Mouse (Mus musculus) cerebellum, adult 2 months (tissue): ENCODE data around the gene Cldn12. TPM values are rescaled to one million over a fixed set of nuclear protein-coding genes. Genes with fewer than 3 reads are reported as not detected.

ENCODE experiments used
- DNase-seq, 2 experiments: peaks; one replicate each; pipeline ENCODE4 v3.0.0; 2021
- H3K27ac ChIP-seq: fragments of 200-500 bp; 2 replicates; pipeline ENCODE4 v1.5.1; 2012; ENCODE audit warnings: low read length, control low read depth, inconsistent platforms; ENCODE audit not compliant: insufficient read depth
- H3K27me3 ChIP-seq: fragments of 200-500 bp; 2 replicates; pipeline ENCODE4 v1.6.1; 2012; ENCODE audit warnings: inconsistent platforms, mild to moderate bottlenecking, low read length, moderate library complexity; ENCODE audit not compliant: control insufficient read depth, insufficient read depth
- H3K4me1 ChIP-seq: fragments of 200-500 bp; 2 replicates; pipeline ENCODE4 v1.6.1; 2011; ENCODE audit warnings: low read length; ENCODE audit not compliant: control insufficient read depth, insufficient read depth
- H3K4me3 ChIP-seq: fragments of 200-500 bp; replicated peaks from 2 replicates; pipeline ENCODE3; 2011; ENCODE audit warnings: mild to moderate bottlenecking, low read depth, low read length, control low read depth; ENCODE audit not compliant: insufficient read depth
- CTCF ChIP-seq: fragments of 200-500 bp; IDR thresholded peaks from 2 replicates; pipeline ENCODE4 v1.5.1; 2011; ENCODE audit warnings: low read depth, mild to moderate bottlenecking, control low read depth, low read length, moderate library complexity, borderline replicate concordance; ENCODE audit not compliant: insufficient read depth
- POLR2A ChIP-seq: fragments of 200-500 bp; IDR thresholded peaks from 2 replicates; pipeline ENCODE4 v1.6.1; 2011; ENCODE audit warnings: low read length, control low read depth, borderline replicate concordance; ENCODE audit not compliant: insufficient read depth
- WGBS: fragments of 180-500 bp; shearing (Covaris S2); methylation state at CpG from one replicate; pipeline ENCODE4 v1.1.7; 2018; 5-methylcytosine and 5-hydroxymethylcytosine counted together
- polyA plus RNA-seq: library from polyadenylated mRNA; depleted of rRNA; stranded (reverse); fragments of >200 nt; gene quantifications from 2 replicates; pipeline ENCODE4 v1.2.3, GENCODE M21; 2012; rRNA removed

The Cldn12 gene
- polyA plus RNA-seq, 1 experiment: 45.0 TPM

DNA sequence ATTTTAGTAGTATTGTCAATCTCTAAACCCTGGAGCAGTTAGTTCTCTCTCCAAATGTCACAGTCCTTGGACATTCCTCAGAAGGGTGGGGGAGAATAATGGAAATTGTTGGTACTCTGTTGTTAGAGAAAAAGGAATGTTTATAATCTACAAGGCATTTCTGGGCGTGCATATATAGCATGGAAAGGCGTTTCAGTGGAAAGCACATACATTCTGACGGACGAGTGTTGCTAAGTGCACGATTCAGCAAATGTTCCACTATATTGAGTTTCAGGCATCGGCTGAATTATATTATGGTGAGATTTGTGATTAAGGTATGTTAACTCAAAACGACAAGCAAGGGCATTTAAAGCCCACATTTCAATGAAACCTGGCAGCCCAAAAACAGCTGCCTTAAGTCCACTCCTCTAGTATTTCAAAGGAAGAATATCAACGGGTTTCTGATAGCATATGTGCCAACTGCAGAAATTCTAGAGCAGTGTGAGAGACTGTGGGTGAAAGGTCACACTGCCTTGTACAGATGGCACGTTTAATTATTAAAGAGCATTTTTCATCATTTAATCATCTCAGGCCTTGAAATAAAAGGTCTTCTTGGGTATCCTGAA is 31.4 kb downstream of the Cldn12 start:
- no peaks in the 10 kb centered on the region for H3K27me3 ChIP-seq
- 75% methylated on average over 9 of the region's 9 CpGs for WGBS
- TF ChIP-seq CTCF (no peak), POLR2A (no peak)

DNA sequence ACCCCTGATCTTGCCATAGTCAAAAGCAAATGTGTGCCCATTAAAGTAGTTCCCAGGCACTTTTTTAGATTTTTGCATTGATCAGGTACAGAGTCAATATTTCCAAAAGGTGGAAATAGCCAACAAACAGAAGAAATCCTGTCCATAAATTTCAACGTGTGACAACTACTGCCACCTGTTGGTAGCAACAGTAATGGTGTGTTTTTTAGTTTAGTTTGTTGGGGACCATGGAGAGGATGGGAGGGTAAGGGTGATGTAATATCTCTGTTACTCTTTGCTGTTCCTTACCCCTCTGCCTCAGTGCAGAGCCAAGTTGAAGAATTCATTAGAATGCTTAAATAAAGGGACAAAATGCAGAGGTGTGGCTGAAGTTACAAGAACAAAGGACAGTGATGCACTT is 33.1 kb downstream of the Cldn12 start:
- H3K27ac ChIP-seq: no peak overlapping the region
- no peak overlapping the region for H3K4me3 ChIP-seq
- no peaks in the 10 kb centered on the region for H3K4me1 ChIP-seq
- TF ChIP-seq CTCF (peak; percentile 26; the same call in 1 of the 2 replicates), POLR2A (no peak)
- WGBS: 4% methylated on average over 1 of the region's 1 CpGs
- H3K27me3 ChIP-seq: no peaks in the 10 kb centered on the region
- DNase-seq: no peak

More for the DNA sequence above, 31.4 kb downstream of the Cldn12 start:
- H3K4me3 ChIP-seq: no peak overlapping the region
- H3K4me1 ChIP-seq: no peaks in the 10 kb centered on the region
- no peak overlapping the region for H3K27ac ChIP-seq
- DNase-seq: no peak

DNA sequence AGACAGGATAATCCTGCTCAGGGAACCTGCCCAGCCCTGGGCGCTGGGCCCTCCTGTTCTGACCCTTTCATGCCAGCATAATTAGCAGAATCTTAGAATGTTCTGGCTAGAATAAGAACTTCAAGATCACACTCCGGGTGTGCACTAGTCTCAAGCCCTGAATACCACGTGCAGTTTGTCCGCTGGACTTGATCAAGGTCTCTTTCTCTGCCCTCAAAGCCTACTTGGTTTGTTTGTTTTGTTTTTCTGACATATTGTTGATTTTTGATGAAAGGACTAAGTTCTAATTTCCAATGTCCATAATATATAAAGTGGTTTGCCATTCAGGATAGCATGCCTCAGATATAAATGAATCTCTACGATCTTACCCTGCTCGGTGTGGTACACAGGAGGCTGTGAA is 35.7 kb downstream of the Cldn12 start, which contains the start of gene 1700015F17Rik:
TSS of gene 1700015F17Rik (minus strand) at position 101 of the 400 bp plus-strand sequence.
- Histone ChIP-seq H3K27ac (no peak within 1 kb of the TSS), H3K27me3 (no peaks in the 10 kb centered on the region), H3K4me1 (no peaks in the 10 kb centered on the region), H3K4me3 (no peak within 1 kb of the TSS)
- TF ChIP-seq CTCF: no peak
- no peak for TF ChIP-seq POLR2A
- DNase-seq: no peak
- 64% methylated on average over 6 of the region's 6 CpGs for WGBS

DNA sequence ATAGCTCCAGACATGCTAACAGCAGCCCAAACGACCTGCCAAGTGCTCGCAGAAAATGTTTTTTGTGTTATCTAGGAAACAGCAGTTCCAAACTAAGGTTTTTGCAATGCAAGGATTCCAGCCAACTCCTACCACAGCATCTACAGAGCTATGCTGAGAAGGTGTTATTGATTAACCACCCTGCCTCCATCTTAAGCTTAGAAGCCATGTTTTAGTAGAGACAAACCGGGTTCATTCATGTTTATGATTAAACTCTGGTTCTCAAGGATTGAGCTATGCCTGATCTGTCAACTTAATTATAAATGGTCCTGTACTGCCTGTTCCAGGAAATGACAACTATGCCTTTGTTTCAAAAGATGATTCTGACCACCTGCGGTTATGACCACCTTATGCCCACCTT is 38.6 kb downstream of the Cldn12 start:
- no peak for TF ChIP-seq POLR2A
- no peak for TF ChIP-seq CTCF
- WGBS: 88% methylated on average over 4 of the region's 4 CpGs
- no peaks in the 10 kb centered on the region for H3K4me1 ChIP-seq

DNA sequence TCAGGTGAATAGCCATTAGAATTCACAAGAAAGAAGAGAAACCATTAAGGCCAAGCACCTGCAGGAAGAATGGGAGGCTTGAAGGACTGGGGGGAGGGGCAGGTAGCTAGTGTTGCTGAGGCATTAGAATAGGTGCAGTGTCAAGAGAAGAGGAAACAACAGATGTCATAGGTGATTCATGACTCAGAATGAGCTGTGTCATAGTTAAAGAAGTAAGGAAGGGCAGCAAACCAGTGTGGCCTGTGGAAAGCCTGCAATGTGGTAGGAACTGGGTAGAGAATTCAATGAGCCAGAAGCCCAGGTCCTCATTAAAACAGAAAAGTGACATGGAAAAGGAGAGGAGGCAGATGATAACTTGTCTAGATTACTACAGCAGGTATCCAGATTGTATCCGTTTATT is 49.5 kb downstream of the Cldn12 start:
- no peak overlapping the region for H3K4me3 ChIP-seq
- H3K4me1 ChIP-seq: no peaks in the 10 kb centered on the region
- no peak for DNase-seq
- no peak for TF ChIP-seq CTCF
- TF ChIP-seq POLR2A: no peak
- no peaks in the 10 kb centered on the region for H3K27me3 ChIP-seq
- H3K27ac ChIP-seq: no peak overlapping the region
- WGBS: 82% methylated on average over 1 of the region's 1 CpGs

More for the DNA sequence above, 38.6 kb downstream of the Cldn12 start:
- Histone ChIP-seq H3K27ac (no peak overlapping the region), H3K4me3 (no peak overlapping the region), H3K27me3 (no peaks in the 10 kb centered on the region)
- no peak for DNase-seq

Other genes starting within 250 kb of the Cldn12 start
- 40.4 and 48.5 TPM in 2 replicates for gene Cdk14, start 94.6 kb downstream of the Cldn12 start, polyA plus RNA-seq
- gene 1700015F17Rik, start 35.8 kb downstream of the Cldn12 start, polyA plus RNA-seq: 0.22 and 0.49 TPM in 2 replicates
- 9.0 and 9.2 TPM in 2 replicates for gene Gtpbp10, start 44.6 kb upstream of the Cldn12 start, polyA plus RNA-seq
- gene Gm8773, start 58.8 kb upstream of the Cldn12 start, polyA plus RNA-seq: 0.27 TPM in 1 of 2 replicates, not detected in the other
- 10.3 and 11.2 TPM in 2 replicates for gene Cfap69, start 149.3 kb upstream of the Cldn12 start, polyA plus RNA-seq
- gene Steap2, start 179.6 kb upstream of the Cldn12 start, polyA plus RNA-seq: 36.9 and 40.7 TPM in 2 replicates
- gene Steap1, start 234.4 kb upstream of the Cldn12 start, polyA plus RNA-seq: 1.3 and 3.3 TPM in 2 replicates